Mouse (Mus musculus) regulatory T cell (primary cell): ENCODE measurements around the gene Cacna1e.

ENCODE experiments used
- in situ Hi-C: fragments of 300-600 bp; cut with MboI, MseI; formaldehyde crosslinking; loops from one replicate; pipeline ENCODE4 v1.15.1; 2025; ENCODE audit warnings: high pct_unique_total_duplicates

Gene Cacna1e

DNA sequence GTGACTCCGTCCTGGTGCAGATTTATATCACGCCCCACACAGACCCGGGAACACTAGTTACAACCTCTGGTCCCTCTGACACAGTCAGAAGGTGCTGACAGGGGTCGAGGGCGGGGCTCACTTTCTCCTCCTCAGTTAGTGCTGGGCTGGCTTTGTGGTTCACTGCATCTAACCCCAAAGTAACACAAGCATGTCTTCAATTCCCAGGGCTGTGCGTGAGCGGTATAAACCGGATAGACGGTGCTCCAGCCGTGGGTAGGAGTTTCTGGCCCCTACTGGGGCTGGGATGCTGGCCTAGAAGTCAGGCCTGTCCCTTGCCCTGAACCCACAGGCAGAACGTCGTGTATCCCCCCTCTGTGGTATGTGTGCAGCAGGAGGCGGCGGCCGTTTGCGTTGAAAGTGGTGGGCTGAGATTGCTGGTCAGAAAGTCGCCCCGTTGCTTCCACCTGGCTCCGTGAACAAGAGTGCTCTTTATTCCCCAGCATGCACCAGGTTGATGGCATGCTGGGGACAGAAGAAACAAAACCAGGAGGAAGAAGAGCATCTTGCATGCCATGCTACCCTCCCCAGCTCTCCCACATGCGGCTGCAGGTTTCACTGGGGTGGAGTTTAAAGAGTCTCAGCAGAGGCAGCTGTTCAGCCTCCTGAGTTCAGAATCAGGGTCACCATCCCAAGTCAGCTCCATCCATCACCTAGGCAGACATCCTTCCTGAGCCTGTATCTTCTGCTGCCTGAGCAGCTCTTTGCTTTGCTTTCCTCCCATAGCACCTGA is 467.7 kb downstream of the Cacna1e start:
- in situ Hi-C loops = no loop called here

DNA sequence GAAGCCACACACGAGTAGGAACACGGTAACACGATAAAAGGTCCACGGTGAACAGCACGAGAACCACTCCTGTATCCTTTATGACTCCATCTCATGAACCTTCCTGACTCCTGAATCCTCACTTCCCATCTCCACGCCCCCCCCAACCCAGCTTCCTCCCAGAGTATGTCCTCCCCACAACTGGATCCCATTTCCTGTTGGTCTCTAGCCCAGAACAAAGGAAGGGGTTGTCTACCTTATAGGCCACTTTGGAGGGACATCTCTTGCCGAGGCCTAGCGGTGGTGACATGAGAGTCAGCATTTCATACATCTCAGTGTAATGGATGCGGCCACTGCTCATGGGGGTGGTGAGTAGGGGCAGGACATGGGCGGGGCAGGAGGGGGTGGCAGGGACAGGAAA is 468.5 kb downstream of the Cacna1e start:
- in situ Hi-C loops = no loop called here

DNA sequence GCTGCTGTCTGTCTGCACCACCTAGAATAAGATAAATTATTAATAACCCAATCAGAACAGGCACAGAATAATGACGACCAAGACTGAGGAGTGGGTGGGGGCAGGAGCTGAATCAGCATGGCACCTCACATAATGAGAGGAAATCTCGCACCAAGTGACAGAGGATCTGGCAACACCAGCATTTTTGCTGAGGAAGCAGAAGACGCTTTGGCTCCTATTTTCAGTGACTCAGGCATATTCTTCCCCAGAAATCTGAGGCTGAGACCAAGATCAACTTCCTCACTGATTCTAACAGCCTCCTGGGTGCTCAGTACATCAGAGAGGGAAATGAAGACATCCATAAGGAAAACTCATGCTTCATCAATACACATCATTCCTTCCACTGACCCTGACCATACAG is 471.2 kb downstream of the Cacna1e start:
- in situ Hi-C loops = no loop called here

DNA sequence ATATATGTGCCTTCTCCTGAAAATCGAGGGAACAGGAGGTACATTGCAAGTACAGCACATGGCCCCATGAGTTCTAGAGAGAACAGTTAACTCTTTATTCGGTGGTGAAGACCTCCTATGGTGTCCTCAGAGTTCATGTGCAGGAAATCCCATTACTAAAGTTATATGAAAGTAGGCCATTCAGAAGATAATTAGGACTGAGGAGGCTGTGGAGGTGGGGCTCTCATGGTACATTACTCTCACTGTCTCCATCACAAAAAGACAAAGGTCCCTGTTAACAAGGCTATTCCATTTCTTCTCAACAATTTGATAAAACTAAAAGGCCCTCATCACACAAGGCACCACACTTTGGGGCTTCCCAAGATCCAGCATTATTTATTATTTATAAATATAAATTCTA is 475.2 kb downstream of the Cacna1e start:
- in situ Hi-C loops = no loop called here

DNA sequence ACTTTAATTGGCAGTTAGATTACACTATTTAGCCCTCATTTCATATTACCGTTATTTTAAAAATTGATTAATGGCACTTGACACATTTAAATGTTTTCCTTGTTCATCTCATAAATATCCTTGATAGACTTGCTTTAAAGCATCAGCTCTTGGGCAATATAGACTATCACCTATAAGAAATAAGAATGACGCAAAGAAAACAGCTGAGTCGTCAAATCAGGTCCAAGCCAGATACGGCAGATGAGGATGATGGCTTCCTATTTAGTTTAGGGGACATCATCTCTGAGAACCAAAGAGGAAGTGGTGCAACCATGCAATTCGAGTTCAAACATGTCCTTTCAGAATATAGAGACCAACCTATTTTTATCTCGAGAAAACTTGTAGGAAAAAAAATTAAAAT is 492.3 kb downstream of the Cacna1e start:
- in situ Hi-C loops = no loop called here
